Mouse (Mus musculus): Measurements from ENCODE around the gene Synm.

The Synm gene

GRCm38 (mm10) chr7:67759629-67759995 lies at the start of gene Synm:
Gene Synm (minus strand): TSS chr7:67759742.
- peak; percentile 92 to 94 for DNase-seq (ENCODE audit: low spot score in 2 of 2)

DNA sequence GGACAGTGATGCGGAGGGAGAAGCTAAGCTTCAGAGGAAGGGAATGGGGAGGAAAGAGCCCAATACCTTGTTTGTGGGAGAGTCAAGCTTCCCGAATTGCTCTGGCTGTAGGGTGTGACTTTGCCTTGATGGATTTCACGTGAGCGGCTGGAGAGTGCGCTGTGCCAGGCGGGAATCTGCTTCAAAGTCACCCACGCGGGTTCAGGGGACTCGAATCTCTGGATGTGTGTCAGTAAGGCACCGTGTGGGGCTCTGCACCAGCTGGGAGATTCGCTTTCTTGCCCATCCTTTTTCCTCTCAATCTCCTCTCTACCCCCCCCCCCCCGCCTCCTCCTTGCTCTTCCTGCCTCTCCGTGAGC lies 44.3 kb upstream of the Synm start:
- no peak for DNase-seq (ENCODE audit: low spot score in 2 of 2)

DNA sequence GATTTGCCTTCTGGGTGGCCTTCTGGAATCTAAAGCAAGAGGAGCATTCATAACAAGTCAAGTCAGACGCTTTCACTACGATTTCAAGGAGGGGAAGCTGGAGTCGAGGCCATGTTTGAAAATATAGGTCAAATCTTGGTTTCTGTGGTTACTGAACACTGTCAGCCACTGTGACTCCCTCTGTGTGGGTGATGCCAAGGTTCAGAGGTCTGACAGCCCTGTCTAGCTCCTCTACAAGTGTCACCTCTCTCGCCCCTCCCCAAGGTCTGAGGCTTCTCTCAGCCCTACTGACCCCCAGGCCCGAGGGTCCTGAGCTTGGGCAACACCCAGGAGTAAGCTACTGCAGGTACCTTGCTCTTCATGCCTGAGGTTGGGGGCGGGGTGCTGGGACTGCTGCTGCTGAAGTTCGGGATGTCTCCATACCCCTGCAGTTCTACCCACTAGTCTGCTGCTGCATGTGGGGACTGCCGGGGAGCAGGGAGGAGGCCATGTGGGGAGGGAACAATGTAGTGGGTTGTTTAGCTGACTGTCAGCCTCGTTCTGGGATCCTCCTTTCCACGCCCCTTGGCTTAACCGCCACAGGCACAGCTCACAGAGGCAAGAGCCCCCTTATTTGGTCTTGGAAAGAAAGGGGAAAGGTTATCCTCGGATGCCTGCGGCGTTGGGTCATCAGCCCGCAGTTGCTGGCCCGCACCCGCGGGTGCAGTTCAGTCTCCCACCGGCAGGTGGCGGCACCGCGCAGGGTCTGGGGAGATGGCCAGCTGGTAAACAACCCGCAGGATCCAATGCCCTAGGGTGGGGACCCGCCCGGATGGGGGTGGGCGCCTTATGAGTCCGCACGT lies 43.7 kb upstream of the Synm start:
- peak; percentile 83 to 95 for DNase-seq (ENCODE audit: low spot score in 2 of 2)

GRCm38 (mm10) chr7:67801022-67801421 lies 41.5 kb upstream of the Synm start:
- DNase-seq (ENCODE audit: low spot score in 2 of 2): no peak

- DNase-seq (ENCODE audit: low spot score in 2 of 2): no peak
Observed at GRCm38 (mm10) chr7:67800547-67800946, 41.0 kb upstream of the Synm start.

- DNase-seq (ENCODE audit: low spot score in 2 of 2): no peak
Observed at GRCm38 (mm10) chr7:67798476-67798875, 38.9 kb upstream of the Synm start.

- DNase-seq (ENCODE audit: low spot score in 2 of 2): no peak
Observed at GRCm38 (mm10) chr7:67797065-67797464, 37.5 kb upstream of the Synm start.

DNA sequence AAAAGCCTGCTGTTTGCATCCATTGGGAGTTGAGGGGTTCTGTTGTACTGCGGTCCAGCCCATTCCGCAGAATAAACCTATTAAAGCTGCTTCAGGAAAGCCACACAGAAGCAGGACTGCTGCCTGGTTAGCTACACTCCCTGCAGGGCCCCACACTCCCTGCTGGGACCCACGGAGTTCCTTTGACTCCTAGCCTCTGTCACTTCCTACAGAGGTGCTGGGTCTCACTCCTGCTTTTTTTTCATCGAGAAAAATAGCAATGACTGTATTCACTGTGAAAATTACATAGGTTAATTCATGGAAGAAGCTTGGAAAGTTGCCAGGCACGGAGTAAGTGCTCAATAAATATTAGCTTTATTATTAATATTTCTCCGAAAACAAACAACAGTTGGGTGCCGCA lies 33.9 kb upstream of the Synm start:
- no peak for DNase-seq (ENCODE audit: low spot score in 2 of 2)

- no peak for DNase-seq (ENCODE audit: low spot score in 2 of 2)
Observed at GRCm38 (mm10) chr7:67791256-67791655, 31.7 kb upstream of the Synm start.

DNA sequence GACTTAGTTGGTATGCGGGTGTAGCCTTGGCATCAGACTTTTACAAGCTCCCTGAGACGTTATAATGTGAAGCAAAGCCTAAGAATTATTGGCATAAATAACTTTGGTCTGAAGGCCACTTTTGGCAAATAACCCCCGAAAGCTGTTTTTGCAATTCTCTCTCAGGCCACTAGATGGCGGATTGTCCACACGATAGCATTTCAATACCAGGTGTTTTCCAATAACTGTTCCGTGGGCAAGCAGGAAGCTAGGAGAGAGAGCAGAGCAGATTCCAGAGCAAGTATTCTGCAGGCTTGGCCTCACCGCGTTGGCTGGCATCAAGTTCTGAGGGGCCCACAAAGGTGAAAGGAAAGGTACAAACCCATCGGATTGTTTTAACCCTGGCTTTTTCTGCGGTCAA lies 29.2 kb upstream of the Synm start:
- peak; percentile 30 to 50 for DNase-seq (ENCODE audit: low spot score in 2 of 2)

- no peak for DNase-seq (ENCODE audit: low spot score in 2 of 2)
Observed at GRCm38 (mm10) chr7:67787861-67788260, 28.3 kb upstream of the Synm start.

DNA sequence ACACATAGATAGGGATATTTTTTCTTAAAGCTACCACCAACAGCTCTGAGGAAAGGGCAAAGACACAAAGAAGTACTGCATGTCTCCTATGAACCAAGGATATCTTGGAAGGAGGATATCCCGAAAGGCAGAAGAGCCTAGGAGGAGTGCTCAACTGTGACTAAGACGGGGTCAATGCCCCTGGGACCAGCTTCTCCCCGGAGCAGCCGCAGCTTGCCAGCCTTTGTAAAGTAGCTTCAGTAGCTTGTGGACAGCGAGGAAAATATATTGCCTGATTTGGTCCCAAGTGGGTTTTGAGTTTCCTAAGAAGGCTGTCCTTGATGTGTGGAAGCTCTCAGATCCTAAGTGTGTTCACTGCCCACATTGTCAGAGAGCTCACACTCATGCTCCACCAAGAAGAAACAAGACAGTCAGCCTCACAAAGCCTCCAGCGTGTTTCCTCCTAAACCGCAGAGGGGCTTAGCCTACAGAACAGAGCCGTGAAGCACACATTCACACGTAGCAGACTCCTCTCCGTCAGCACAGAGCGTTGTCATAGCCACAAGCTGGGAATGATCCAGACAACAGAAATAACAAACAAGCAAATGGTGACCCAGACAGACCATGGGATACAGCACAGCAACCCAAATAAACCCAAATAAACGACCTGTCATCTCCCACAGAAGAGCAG lies 17.2 kb upstream of the Synm start:
- no peak for DNase-seq (ENCODE audit: low spot score in 2 of 2)

DNA sequence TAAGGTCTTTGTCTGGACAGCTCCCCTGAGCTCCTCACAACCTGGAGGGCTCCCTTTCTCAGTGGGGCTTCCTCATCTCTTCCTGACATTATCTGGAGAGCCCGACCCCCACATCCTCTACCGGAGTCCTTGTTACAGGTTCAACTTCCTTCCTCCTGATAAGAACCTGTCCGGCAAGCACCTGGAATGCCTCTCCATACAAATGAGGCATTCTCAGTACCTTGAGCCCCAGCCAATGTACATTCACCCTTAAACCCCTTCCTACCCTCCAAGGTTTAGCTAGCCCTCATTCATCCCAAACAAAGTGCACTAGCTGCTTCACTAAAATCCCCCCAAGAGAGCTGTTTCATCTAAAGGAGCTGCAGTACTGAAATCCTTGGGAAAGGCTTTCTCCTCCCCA lies 16.1 kb upstream of the Synm start:
- DNase-seq (ENCODE audit: low spot score in 2 of 2): no peak

GRCm38 (mm10) chr7:67772231-67772630 lies 12.7 kb upstream of the Synm start:
- no peak for DNase-seq (ENCODE audit: low spot score in 2 of 2)

DNA sequence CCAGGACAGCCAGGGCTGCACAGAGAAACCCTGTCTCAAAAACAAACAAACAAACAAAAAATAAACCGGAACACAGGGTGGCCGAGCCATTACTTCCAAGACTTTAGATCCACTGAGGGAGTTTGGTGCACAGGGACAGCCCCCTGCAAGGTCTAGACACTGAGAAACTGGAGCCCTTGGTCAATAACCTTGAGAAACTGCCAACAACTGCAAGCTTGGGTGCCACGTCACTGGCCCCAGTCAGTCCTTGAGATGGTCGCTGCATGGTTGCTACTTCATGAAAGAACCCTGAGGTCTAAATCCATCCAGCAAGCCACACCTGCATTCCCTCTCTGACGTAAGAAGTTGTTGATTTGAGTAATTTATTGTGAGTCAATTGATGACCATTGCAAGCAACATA lies 9.9 kb upstream of the Synm start:
- no peak for DNase-seq (ENCODE audit: low spot score in 2 of 2)

- DNase-seq (ENCODE audit: low spot score in 2 of 2): no peak
Observed at GRCm38 (mm10) chr7:67768125-67768524, 8.6 kb upstream of the Synm start.

GRCm38 (mm10) chr7:67763625-67764024 lies 4.1 kb upstream of the Synm start:
- DNase-seq (ENCODE audit: low spot score in 2 of 2): no peak

- peak; percentile 22 to 58 for DNase-seq (ENCODE audit: low spot score in 2 of 2)
Observed at GRCm38 (mm10) chr7:67758858-67759628, 499 bp downstream of the Synm start.

GRCm38 (mm10) chr7:67758506-67758857 lies 1.1 kb downstream of the Synm start:
- DNase-seq (ENCODE audit: low spot score in 2 of 2): peak in 1 of 2 experiments; percentile 26

DNA sequence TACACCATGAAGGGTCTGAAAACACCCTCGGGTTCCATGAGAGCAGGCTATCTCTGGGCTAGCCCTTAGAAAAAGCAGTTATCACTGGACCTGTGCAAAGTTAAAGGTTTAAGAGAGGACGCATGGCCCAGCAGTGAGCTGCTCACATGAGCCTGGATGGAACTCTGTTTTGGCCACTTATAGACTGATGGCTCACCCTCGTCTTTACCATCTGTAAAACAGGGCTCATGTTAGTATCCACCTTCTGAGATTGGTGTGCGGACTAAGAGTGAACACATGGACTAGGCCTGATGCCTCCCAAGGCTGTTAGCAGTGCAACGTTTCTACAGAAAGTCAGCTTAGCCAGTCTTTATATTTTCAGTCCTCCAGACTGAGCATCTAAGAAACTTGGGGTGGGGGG lies 2.9 kb downstream of the Synm start:
- DNase-seq (ENCODE audit: low spot score in 2 of 2): no peak

- DNase-seq (ENCODE audit: low spot score in 2 of 2): no peak
Observed at GRCm38 (mm10) chr7:67755366-67755765, 4.2 kb downstream of the Synm start.

DNA sequence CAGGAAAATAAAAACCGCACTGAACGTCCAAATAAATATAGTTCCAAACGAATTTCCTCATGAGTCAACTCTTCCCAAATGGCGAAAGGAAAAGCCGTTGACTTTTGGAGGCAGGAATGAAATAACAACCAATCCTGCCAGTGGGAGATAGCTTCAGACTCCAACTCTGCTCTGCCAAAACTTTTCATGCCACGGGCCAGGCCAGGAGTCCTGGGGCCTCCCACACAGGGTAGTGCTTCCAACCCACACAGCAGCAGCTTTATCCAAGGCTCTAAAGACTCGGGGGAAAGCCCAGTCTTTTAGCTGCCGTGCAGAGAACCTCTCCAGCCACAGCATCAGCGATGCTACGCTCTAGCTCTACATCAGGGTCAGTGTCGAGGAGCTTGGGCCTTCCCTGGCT lies 4.9 kb downstream of the Synm start:
- DNase-seq (ENCODE audit: low spot score in 2 of 2): peak in 1 of 2 experiments; percentile 49

All from urinary bladder, adult 18-20 months (tissue).